Mouse (Mus musculus): ENCODE results near the gene Ctsf. TPM values are rescaled to one million over a fixed set of nuclear protein-coding genes. Genes with fewer than 3 reads are reported as not detected.

Gene Ctsf
- 27.8 TPM for polyA plus RNA-seq (2014; fragmentation: Illumina TruSeq; extraction: RNeasy Lipid Tissue Mini Kit (QIAGEN cat#74804); ENCODE audit: insufficient read depth, low read depth, low replicate concordance)

GRCm38 (mm10) chr19:4854552-4855469 is at the start of gene Ctsf:
TSS of gene Ctsf (plus strand) at chr19:4855130.

GRCm38 (mm10) chr19:4811063-4811908 is 43.6 kb upstream of the Ctsf start, which contains the start of the genes Gm21992 and Rbm14:
TSS of gene Gm21992 (minus strand) at chr19:4811612.
TSS of gene Rbm14 (minus strand) at chr19:4811634.

GRCm38 (mm10) chr19:4839149-4839548 is 15.8 kb upstream of the Ctsf start, which contains the start of the genes Ccs and Ccdc87:
TSS of gene Ccs (minus strand) at chr19:4839332.
TSS of gene Ccdc87 (plus strand) at chr19:4839366.

GRCm38 (mm10) chr19:4877785-4878184 is 22.9 kb downstream of the Ctsf start, which contains the start of gene Actn3:
TSS of gene Actn3 (minus strand) at chr19:4877909.

GRCm38 (mm10) chr19:4878405-4879323 is 23.7 kb downstream of the Ctsf start, which contains the start of gene Zdhhc24:
TSS of gene Zdhhc24 (plus strand) at chr19:4878668.

GRCm38 (mm10) chr19:4905979-4906794 is 51.3 kb downstream of the Ctsf start, which contains the start of gene Bbs1:
TSS of gene Bbs1 (minus strand) at chr19:4906628.

Other genes starting within 250 kb of the Ctsf start
- gene Lrfn4, start 239.5 kb upstream of the Ctsf start, polyA plus RNA-seq (2014; fragmentation: Illumina TruSeq; extraction: RNeasy Lipid Tissue Mini Kit (QIAGEN cat#74804); ENCODE audit: insufficient read depth, low read depth, low replicate concordance): 5.6 TPM
- 33.1 TPM for gene Rce1, start 229.5 kb upstream of the Ctsf start, polyA plus RNA-seq (2014; fragmentation: Illumina TruSeq; extraction: RNeasy Lipid Tissue Mini Kit (QIAGEN cat#74804); ENCODE audit: insufficient read depth, low read depth, low replicate concordance)
- gene Gm960, start 156.5 kb upstream of the Ctsf start, polyA plus RNA-seq (2014; fragmentation: Illumina TruSeq; extraction: RNeasy Lipid Tissue Mini Kit (QIAGEN cat#74804); ENCODE audit: insufficient read depth, low read depth, low replicate concordance): not detected
- gene Sptbn2, start 144.0 kb upstream of the Ctsf start, polyA plus RNA-seq (2014; fragmentation: Illumina TruSeq; extraction: RNeasy Lipid Tissue Mini Kit (QIAGEN cat#74804); ENCODE audit: insufficient read depth, low read depth, low replicate concordance): 0.83 TPM
- gene Rbm4b, start 98.6 kb upstream of the Ctsf start, polyA plus RNA-seq (2014; fragmentation: Illumina TruSeq; extraction: RNeasy Lipid Tissue Mini Kit (QIAGEN cat#74804); ENCODE audit: insufficient read depth, low read depth, low replicate concordance): 10.1 TPM
- 17.9 TPM for gene Rbm4, start 61.2 kb upstream of the Ctsf start, polyA plus RNA-seq (2014; fragmentation: Illumina TruSeq; extraction: RNeasy Lipid Tissue Mini Kit (QIAGEN cat#74804); ENCODE audit: insufficient read depth, low read depth, low replicate concordance)
- 4.7 TPM for gene Gm21992, start 43.5 kb upstream of the Ctsf start, polyA plus RNA-seq (2014; fragmentation: Illumina TruSeq; extraction: RNeasy Lipid Tissue Mini Kit (QIAGEN cat#74804); ENCODE audit: insufficient read depth, low read depth, low replicate concordance)
- gene Rbm14, start 43.5 kb upstream of the Ctsf start, polyA plus RNA-seq (2014; fragmentation: Illumina TruSeq; extraction: RNeasy Lipid Tissue Mini Kit (QIAGEN cat#74804); ENCODE audit: insufficient read depth, low read depth, low replicate concordance): 13.7 TPM
- 48.3 TPM for gene Ccs, start 15.8 kb upstream of the Ctsf start, polyA plus RNA-seq (2014; fragmentation: Illumina TruSeq; extraction: RNeasy Lipid Tissue Mini Kit (QIAGEN cat#74804); ENCODE audit: insufficient read depth, low read depth, low replicate concordance)
- 0.45 TPM for gene Ccdc87, start 15.8 kb upstream of the Ctsf start, polyA plus RNA-seq (2014; fragmentation: Illumina TruSeq; extraction: RNeasy Lipid Tissue Mini Kit (QIAGEN cat#74804); ENCODE audit: insufficient read depth, low read depth, low replicate concordance)
- 0.66 TPM for gene Actn3, start 22.8 kb downstream of the Ctsf start, polyA plus RNA-seq (2014; fragmentation: Illumina TruSeq; extraction: RNeasy Lipid Tissue Mini Kit (QIAGEN cat#74804); ENCODE audit: insufficient read depth, low read depth, low replicate concordance)
- 6.0 TPM for gene Zdhhc24, start 23.5 kb downstream of the Ctsf start, polyA plus RNA-seq (2014; fragmentation: Illumina TruSeq; extraction: RNeasy Lipid Tissue Mini Kit (QIAGEN cat#74804); ENCODE audit: insufficient read depth, low read depth, low replicate concordance)
- 2.2 TPM for gene Bbs1, start 51.5 kb downstream of the Ctsf start, polyA plus RNA-seq (2014; fragmentation: Illumina TruSeq; extraction: RNeasy Lipid Tissue Mini Kit (QIAGEN cat#74804); ENCODE audit: insufficient read depth, low read depth, low replicate concordance)
- gene Dpp3, start 73.2 kb downstream of the Ctsf start, polyA plus RNA-seq (2014; fragmentation: Illumina TruSeq; extraction: RNeasy Lipid Tissue Mini Kit (QIAGEN cat#74804); ENCODE audit: insufficient read depth, low read depth, low replicate concordance): 28.4 TPM
- gene Peli3, start 88.0 kb downstream of the Ctsf start, polyA plus RNA-seq (2014; fragmentation: Illumina TruSeq; extraction: RNeasy Lipid Tissue Mini Kit (QIAGEN cat#74804); ENCODE audit: insufficient read depth, low read depth, low replicate concordance): 1.2 TPM
- 50.4 TPM for gene Mrpl11, start 107.0 kb downstream of the Ctsf start, polyA plus RNA-seq (2014; fragmentation: Illumina TruSeq; extraction: RNeasy Lipid Tissue Mini Kit (QIAGEN cat#74804); ENCODE audit: insufficient read depth, low read depth, low replicate concordance)
- gene Npas4, start 135.2 kb downstream of the Ctsf start, polyA plus RNA-seq (2014; fragmentation: Illumina TruSeq; extraction: RNeasy Lipid Tissue Mini Kit (QIAGEN cat#74804); ENCODE audit: insufficient read depth, low read depth, low replicate concordance): 0.14 TPM
- 0.84 TPM for gene Slc29a2, start 168.7 kb downstream of the Ctsf start, polyA plus RNA-seq (2014; fragmentation: Illumina TruSeq; extraction: RNeasy Lipid Tissue Mini Kit (QIAGEN cat#74804); ENCODE audit: insufficient read depth, low read depth, low replicate concordance)
- gene B4gat1, start 183.7 kb downstream of the Ctsf start, polyA plus RNA-seq (2014; fragmentation: Illumina TruSeq; extraction: RNeasy Lipid Tissue Mini Kit (QIAGEN cat#74804); ENCODE audit: insufficient read depth, low read depth, low replicate concordance): 24.4 TPM
- 0.81 TPM for gene AC124502.3, start 183.8 kb downstream of the Ctsf start, polyA plus RNA-seq (2014; fragmentation: Illumina TruSeq; extraction: RNeasy Lipid Tissue Mini Kit (QIAGEN cat#74804); ENCODE audit: insufficient read depth, low read depth, low replicate concordance)
- gene Brms1, start 186.2 kb downstream of the Ctsf start, polyA plus RNA-seq (2014; fragmentation: Illumina TruSeq; extraction: RNeasy Lipid Tissue Mini Kit (QIAGEN cat#74804); ENCODE audit: insufficient read depth, low read depth, low replicate concordance): 35.6 TPM
- gene Rin1, start 195.4 kb downstream of the Ctsf start, polyA plus RNA-seq (2014; fragmentation: Illumina TruSeq; extraction: RNeasy Lipid Tissue Mini Kit (QIAGEN cat#74804); ENCODE audit: insufficient read depth, low read depth, low replicate concordance): 1.4 TPM
- 6.0 TPM for gene Cd248, start 212.9 kb downstream of the Ctsf start, polyA plus RNA-seq (2014; fragmentation: Illumina TruSeq; extraction: RNeasy Lipid Tissue Mini Kit (QIAGEN cat#74804); ENCODE audit: insufficient read depth, low read depth, low replicate concordance)
- gene Tmem151a, start 230.4 kb downstream of the Ctsf start, polyA plus RNA-seq (2014; fragmentation: Illumina TruSeq; extraction: RNeasy Lipid Tissue Mini Kit (QIAGEN cat#74804); ENCODE audit: insufficient read depth, low read depth, low replicate concordance): 2.0 TPM
- 52.8 TPM for gene Yif1a, start 233.4 kb downstream of the Ctsf start, polyA plus RNA-seq (2014; fragmentation: Illumina TruSeq; extraction: RNeasy Lipid Tissue Mini Kit (QIAGEN cat#74804); ENCODE audit: insufficient read depth, low read depth, low replicate concordance)
- gene Cnih2, start 243.4 kb downstream of the Ctsf start, polyA plus RNA-seq (2014; fragmentation: Illumina TruSeq; extraction: RNeasy Lipid Tissue Mini Kit (QIAGEN cat#74804); ENCODE audit: insufficient read depth, low read depth, low replicate concordance): 0.18 TPM